Mouse (Mus musculus): ENCODE measurements around the gene Tmem192.

The Tmem192 gene

DNA sequence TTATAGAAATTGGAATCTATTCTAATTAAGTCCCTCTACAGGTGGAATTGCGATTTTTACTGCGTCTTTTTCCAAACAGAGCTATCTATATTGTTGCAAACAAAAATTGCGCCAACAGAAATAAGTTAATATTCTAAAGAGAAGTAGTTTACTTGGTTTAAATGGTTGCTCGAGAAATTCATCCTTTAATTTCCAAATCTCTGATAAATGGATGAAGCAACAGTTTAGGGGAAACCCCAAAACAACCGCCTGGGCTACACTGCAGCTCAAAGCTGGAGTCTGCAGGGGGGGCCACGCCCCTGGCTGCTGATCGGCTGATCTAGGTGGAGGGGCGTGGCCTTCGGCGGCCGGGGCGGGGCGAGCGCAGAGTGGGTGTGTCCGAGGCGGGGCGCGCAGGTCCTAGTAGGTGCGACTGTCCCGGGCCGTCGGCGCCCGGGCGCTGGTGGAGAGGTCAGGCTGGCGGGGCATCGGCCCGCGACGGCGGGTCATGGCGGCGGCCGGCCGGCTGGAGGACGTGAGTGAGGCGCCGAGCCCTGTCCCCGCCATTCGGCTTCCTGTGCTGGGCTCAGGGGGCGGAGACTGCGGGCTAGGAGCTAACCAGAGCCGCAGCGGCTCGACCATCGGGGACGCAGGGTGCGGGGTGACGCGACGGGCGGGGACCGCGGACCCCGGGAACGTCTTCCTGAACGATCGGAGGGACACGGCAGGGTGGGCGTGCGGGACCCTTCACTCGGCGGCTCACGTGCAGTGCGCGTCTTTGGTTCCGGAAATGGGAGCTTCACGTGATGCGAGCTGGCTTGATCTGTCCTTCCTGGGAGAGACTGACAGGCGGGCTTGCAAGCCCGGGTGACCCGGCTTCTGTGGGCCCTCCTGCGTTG, at the start of gene Tmem192:
Tmem192 (plus strand) TSS at position 366 of the 878 bp plus-strand sequence.
- CTCF ChIA-PET, result interaction anchor here (0.7 to 0.8 kb wide), 2 partner anchors 86 to 1450 kb away, joined by 3 to 11 read pairs; no protein-coding TSS in a partner anchor

- CTCF ChIA-PET, result no interaction called here
Observed at GRCm38 (mm10) chr8:64898710-64899109, 48.3 kb upstream of the Tmem192 start.

- CTCF ChIA-PET, result no interaction called here
Observed at GRCm38 (mm10) chr8:64900645-64901044, 46.3 kb upstream of the Tmem192 start.

GRCm38 (mm10) chr8:64901527-64902156, 45.3 kb upstream of the Tmem192 start:
- CTCF ChIA-PET, result no interaction called here

DNA sequence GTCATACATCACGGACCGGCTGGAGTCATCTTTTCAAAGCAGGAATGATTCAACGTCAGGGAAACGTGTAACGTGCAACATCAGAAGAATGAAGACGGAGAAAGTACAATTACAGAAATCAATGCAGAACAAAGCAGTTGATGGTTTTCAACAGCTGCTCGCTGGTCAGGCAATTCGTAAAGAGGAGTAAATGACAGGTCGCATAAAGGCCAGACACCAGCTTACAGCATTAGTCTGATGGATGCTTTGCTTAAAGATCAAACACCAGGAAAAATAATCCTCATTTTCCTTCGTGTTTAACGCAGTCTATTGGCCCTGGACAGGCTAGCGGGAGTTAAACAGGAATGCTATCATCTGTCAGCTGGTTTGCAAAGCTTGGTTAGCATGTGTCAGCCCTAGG, 44.8 kb upstream of the Tmem192 start:
- CTCF ChIA-PET, result no interaction called here

DNA sequence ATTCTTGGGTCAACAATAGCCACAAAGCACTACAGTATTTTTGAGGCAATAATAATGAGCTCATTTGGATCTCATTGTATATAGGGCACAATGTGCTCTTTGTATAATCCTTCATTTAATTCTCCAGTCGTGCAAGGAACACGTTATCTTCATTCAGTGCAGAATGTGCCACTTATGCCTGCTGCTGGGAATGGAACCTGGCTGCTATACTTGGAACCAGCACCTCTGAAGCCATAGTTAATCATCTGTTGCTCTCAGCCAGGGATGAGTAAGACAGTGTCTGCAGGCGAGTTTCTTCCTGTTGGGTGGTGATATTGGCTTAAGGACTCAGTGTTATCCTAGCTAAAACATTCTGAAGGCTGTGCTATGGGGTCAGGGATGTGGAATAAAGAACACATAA, 43.2 kb upstream of the Tmem192 start:
- CTCF ChIA-PET, result no interaction called here

- CTCF ChIA-PET, result no interaction called here
Observed at GRCm38 (mm10) chr8:64910026-64910425, 37.0 kb upstream of the Tmem192 start.

DNA sequence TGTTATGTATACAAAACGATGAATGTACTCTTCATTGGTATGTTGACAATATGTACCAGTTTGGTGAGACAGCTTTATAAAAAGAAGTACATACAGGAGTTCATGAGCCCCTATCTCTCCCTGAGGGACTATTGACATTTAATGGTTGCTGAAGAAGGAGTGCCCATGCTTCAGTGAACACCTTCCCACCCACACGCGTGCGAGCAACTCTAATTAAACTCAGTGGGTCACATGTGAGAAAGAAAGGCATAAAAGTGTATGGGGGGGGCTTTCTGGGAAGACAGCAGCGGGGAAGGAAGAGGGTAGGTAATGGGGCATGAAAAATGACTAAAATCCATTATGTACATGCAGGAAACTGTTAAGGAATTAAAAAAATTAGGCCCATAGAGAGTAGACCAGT, 30.2 kb upstream of the Tmem192 start:
- CTCF ChIA-PET, result no interaction called here

GRCm38 (mm10) chr8:64923329-64923728, 23.7 kb upstream of the Tmem192 start:
- CTCF ChIA-PET, result no interaction called here

DNA sequence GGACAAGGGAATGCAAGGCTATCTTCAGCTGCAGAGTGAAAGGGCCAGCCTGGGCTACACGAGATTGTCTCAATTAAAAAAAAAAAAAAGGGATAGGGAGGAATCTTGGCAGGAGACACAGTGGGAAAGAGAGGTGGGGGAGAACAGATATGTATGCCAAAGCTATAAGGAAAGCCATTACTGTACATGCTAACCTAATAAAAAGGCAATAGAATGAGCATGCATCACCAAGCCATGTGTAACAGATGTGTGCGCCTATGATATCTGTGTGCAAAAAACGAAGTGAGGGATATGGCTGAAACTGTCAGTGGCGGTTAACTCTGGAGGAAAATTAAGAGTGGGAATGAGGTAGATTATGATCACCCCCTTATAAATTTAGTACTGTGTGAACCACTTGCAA, 21.2 kb upstream of the Tmem192 start:
- CTCF ChIA-PET, result no interaction called here

DNA sequence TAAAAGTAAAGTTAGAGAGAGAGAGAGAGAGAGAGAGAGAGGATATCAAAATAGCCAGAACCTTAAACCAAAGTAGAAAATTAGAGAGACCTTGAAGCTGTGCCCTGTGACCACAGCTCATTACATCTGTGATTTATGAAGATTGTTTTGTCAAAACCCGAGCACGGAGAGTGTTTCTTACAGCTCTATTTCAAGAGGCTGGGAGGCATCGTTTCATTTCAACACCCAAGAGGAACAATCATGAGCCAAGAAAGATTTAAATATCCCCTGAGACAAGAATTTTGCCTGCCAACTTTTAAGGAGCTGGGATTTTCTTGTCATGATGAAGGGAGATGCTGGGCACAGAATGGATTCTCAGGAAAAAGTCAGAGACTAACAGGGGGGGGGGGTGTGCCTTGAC, 20.6 kb upstream of the Tmem192 start:
- CTCF ChIA-PET, result no interaction called here

DNA sequence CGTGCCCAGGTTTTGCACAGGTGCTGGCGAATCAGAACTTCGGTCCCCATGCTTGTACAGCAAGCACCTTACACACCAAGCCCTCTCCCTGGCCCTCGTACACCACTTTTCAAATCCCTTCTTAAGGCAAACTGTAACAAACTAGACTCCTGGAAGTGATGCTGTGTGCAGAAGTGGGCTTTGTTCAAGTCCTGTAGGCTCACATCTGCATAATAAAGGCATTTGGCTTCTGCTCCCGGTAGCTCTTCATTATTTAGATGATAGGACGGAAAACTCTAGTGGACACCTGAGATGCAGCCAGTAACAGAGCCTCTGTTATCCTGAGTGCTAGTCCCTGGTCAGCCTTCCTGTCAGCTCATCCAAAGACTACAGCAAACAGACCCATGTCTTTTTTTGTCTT, 18.0 kb upstream of the Tmem192 start:
- CTCF ChIA-PET, result no interaction called here

- CTCF ChIA-PET, result no interaction called here
Observed at GRCm38 (mm10) chr8:64934997-64935396, 12.0 kb upstream of the Tmem192 start.

DNA sequence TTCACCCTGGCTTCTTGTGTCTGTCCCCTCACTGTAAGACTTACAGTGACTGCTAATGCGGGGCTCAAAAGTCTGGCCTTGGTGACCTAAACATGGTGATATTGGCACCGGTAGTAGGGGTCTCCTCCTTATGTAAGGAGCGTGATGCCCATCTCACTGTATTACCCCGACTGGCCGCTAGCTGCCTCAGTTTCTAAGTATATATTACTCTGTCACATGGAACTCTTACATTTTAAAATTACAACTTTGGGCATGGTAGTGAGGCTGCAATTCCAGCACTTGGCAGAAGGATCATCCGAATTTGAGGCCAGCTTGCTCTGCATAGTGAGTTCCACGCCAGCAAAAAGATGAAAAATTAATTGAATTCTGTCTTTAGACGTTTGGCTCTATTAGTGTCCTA, 6.0 kb upstream of the Tmem192 start:
- CTCF ChIA-PET, result no interaction called here

DNA sequence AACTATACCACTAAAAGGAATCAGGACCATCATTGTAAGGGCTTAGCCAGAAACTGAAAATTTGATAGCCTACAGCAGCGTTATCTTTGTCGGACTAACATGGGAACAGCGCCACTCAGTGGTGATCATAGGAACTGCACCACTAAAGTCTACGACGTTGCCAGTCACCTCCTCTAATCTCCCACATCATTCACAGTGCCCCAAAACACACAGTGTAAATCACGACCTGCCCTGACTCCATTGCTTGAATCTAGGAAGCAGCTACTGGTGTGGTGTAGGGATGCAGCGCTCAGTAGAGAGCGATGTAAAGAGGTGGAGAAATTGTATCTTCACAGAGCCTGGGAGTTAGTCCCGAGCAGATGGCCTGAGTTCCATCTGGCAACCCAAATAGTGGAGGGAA, 5.5 kb upstream of the Tmem192 start:
- CTCF ChIA-PET, result no interaction called here

DNA sequence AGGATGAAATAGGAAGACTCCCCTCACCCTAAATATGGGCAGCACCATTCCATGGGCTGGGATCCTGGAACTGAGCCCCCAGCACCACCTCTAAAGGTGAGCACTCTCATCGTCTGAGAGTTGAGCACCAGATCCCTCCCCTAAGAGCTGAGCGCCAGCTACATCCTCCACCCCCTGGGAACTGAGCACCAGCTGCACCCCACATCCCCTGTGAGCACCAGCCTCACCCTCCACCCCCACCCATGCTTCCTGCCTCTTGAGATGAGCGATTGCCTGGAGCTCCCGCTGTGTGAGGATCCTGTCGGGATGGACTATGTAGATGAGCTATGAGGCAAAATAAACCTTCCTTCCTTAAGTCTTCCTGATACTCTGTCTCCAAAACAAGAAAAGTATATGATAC, 4.0 kb upstream of the Tmem192 start:
- CTCF ChIA-PET, result no interaction called here

DNA sequence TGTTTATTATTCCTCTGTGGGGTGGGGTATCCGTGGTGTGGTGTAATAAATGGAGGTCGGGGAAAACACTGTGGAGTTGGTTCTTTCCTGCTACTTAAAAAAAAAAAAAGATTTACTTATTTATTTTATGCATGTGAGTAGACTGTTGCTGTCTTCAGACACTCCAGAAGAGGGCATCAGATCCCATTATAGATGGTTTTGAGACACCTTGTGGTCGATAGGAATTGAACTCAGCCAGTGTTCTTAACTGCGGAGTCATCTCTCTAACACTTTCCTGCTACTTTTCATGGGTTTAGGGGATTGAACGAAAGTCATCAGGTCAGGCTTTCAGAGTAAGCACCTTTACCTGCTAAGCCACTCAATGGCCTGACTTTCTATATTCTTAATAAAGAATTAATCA, 2.2 kb upstream of the Tmem192 start:
- CTCF ChIA-PET, result interaction anchor here (0.7 kb wide), 1 partner anchor 62 kb away, joined by 3 read pairs; no protein-coding TSS in a partner anchor

DNA sequence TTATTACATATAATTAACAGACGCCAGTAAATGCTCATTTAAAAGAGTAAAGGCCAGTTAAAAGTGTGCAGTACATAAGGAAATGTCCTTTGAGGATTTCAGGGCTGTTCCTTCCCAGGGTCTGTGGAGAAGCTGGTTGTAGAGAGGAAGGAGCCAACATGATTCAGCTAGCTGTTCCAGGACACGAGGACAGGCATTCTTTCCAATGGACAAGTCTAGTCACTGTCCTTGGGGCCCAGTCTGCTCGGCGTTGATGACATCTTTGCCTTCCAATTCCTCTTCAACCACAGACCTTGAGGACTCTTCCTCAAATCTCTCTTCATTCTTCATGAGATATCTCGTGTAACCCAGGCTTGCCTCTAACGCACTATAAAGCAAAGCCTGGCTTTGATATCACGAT, 1.4 kb upstream of the Tmem192 start:
- CTCF ChIA-PET, result no interaction called here

- CTCF ChIA-PET, result interaction anchor here (0.7 to 0.8 kb wide), 2 partner anchors 85 to 1451 kb away, joined by 3 to 11 read pairs; no protein-coding TSS in a partner anchor
Observed at GRCm38 (mm10) chr8:64946441-64946819, 555 bp upstream of the Tmem192 start.

GRCm38 (mm10) chr8:64947698-64948034, 681 bp downstream of the Tmem192 start:
- CTCF ChIA-PET, result no interaction called here

GRCm38 (mm10) chr8:64948371-64948770, 1.4 kb downstream of the Tmem192 start:
- CTCF ChIA-PET, result no interaction called here

- CTCF ChIA-PET, result no interaction called here
Observed at GRCm38 (mm10) chr8:64952101-64952500, 5.1 kb downstream of the Tmem192 start.

DNA sequence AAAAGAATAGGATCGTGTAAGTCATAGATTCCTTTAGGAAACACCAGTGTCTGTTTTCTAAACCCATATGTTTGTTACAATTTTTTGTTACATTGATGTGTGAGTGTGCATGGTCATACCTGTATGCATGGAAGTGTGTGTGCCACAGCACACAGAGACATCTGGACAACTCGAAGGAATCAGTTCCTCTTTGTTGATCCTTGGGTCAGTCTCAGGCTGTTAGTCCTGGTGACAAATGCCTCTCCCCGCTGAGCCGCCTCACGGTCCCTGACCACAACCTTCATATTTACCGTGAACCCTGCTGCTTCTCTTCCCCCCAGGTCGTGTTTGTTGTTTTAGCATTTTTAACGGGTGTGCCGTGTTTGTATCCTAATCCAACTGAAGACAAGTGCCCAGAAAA, 12.0 kb downstream of the Tmem192 start:
- CTCF ChIA-PET, result no interaction called here

DNA sequence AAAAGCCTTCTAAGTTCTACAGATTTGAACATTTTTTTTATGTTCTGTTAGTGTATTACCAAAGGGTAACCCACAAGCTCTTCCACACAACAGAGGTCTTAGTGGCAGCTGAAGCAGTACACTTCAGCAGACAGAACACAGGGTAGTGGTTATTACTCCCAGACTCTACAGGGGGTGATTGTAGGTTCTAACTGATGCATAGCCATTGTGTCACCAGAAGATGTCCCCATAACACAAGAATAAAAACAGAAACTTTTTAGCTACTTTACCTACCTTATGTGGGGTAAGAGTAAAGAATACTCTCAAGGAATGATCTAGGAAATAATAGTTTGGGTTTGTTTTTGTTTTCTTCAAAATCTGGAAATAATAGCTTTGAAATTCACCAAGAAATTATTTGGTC, 15.9 kb downstream of the Tmem192 start:
- CTCF ChIA-PET, result no interaction called here

Measured in spleen, embryonic (tissue).